Mouse (Mus musculus): ENCODE data around the gene Fam205a1. TPM values are rescaled to one million over a fixed set of nuclear protein-coding genes. Genes with fewer than 3 reads are reported as not detected.
"Not testable (repeated sequence)": the region's sequence is repeated elsewhere in the genome, so short reads cannot be mapped to it uniquely, and the experiment has no call there.

The Fam205a1 gene
- not detected for polyA plus RNA-seq (2017; shearing (Covaris generic))

DNA sequence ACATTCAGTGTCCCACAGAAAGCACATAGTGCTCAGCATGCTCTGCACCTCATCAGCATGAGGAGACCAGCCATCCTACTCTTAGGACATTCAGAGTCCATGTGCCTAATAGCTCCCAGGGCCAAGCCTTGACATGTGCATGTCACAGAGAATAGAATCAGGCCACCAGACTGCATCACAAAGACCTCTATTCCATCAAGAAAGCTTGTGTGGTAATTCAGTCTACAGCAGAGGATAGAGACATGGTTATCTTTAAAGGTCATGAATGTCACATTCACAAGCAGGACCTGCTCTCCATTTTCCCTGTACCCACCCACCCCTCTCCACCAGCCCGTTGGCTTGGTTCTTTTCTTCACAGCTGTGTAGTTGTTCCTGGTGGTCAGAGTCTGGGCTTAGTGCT lies at the start of gene Fam205a1:
Gene Fam205a1 (minus strand): TSS at position 101 of the 400 bp plus-strand sequence.
- not testable (repeated sequence) for ATAC-seq

DNA sequence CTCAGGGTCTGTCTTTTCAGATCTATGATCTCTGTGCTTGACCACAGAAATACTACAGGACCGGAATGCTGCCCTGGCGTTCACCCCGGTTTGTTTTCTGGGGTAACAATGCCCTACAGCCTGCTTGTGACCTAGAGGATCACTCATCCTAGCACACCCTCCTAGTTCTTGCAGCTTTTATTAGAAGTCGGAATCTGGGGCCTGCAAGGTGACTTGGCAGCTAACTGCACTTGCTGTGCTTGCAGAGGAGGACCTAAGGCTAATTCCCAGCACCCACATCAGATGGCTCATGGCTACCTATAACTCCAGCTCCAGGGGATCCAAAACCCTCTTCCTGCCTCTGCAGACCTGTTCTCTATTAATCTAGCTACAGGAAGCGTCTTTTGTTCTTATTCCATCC lies 49.0 kb upstream of the Fam205a1 start:
- ATAC-seq, result no peak

DNA sequence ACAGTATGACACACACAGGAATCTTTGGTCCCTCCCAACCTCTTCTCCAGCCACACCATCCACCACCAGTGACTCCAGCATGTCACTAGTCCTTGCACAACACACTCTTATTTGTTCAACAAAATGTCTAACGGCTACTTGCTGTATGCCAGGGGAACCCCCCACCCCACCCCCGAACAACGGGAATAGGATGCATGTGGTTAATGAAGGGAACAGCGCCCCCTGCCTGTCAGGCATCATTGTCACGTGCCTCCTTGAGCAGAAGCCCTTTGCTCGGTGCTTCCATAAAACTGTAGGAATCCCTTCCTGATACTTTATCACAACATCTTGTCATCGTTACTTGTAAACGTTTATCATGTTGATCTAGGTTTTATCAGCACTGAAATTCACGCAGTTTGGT lies 48.5 kb upstream of the Fam205a1 start:
- ATAC-seq, result no peak

DNA sequence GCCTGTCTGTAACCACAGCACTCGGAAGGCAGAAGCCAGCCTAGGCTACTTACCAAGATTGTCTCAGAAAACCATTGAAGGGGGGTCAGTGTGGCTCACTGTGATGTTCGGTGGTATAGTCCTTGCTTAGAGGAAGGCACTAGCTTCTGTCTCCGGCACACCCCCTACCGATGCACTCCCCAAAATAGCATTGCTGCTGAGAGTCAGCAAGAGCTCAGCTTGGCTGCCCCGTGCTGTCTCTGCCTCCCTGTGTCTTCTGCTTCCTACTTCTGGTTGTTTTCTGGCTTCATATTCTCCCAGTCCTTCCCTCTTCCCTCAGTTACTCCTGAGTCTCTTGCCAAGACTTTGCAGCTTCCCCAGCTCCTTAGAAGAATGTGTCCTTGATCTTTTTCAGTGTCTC lies 47.2 kb upstream of the Fam205a1 start:
- no peak for ATAC-seq

DNA sequence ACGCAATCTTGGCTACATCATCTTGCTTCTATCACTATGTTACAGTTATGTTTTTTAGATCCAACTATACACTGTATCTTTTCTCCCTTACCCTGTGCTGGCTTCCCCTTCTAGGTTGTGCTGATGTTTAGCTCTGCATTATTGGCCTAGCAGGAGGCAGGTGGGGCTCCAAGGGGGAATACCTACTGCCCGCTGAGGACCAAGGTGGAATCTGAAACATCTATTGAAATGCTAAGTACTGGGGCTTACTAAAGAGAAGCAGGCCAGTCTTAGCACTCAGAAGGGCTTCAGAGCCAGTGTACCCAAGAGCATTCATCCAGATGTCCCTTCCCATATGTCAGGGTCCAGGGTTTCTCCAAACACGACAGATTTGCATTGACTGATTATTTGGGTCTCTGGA lies 45.2 kb upstream of the Fam205a1 start:
- no peak for ATAC-seq

DNA sequence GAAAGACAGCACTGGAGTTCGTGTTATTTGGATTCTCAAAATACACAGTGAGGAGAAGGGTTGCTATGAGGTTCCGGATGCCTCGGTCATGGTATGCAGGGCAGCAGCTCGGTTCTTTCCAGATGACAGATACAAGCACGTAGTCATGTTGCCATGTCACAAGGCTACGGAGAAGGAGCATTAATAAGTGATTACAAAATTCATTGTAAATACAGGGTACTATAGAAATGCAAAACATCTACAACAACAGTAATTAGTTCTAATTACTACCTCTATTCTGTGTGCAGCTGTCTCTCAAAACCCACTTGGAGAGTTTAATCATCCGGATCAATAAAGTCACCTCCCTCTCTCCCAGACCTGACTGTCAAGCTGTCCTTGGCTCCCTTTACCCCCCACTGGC lies 41.4 kb upstream of the Fam205a1 start:
- ATAC-seq, result no peak

DNA sequence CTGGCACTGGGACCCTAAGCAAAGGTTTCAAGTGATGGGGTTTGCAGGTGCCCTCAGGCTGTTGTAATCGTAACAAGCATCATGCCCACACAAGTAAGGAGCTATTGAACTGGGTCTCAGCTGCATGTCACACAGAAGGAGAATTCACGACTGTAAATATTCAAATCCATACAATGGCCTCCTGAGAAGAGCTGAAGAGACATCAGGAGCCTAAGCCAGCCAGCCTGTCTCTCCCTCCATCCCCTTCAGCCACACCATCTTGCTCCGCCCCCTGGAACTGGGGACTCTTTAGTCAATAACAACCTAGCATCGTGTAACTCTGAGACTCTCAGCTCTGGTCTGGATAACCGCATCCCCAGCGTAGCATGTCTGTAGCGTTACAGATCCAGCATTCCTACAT lies 37.5 kb upstream of the Fam205a1 start:
- no peak for ATAC-seq

DNA sequence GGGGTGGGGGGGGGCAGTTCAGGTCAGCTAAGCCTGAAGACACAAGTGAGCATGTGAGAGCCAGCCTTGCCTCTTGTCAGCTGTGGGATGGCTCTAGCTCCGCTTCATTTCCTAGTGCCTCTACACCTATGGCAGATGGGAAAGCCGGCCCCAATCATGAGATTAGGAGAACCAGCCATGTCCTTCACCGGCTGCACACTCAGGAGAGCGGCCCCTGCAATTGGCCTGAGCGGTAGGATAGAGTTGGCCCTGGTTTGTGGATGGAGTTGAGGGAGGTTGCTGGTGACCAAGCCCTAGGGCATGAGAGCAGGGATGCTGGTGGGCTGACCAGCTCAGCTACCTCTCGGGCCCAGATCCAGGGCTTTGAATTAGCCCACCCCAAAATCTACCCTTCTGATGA lies 35.1 kb upstream of the Fam205a1 start:
- no peak for ATAC-seq

DNA sequence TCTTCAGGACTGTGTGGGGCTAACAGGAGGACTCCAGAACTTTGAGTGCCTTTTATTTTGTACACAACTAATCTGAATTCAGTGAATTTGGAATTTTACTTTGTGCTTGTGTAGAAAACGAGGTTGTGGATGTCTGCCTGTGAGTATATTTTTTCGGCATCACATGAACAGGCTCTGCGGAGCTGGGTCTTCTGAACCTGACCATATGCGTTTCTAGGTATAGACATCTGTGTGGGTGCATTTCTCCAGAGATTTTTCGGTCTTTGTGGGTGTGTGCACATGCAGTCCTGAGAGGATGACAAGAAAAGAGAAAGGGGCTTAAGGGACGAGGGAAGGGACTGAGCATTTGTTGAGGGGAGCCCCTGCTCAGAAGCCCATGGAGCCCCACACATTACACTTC lies 33.2 kb upstream of the Fam205a1 start:
- no peak for ATAC-seq

DNA sequence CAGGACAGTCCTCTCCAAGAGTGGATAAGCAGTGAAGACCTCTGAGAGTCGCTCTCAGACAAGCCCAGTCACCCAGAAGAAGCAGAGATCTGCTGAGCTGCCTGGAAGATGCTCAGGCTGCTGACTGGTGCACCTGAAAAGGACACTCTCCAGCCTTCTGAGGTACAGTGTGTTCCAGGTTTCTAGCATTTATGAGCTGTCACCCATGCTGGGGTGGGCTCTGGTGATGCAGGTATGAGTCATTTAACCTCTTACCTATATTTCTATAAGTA lies 26.9 kb upstream of the Fam205a1 start:
- no peak for ATAC-seq

DNA sequence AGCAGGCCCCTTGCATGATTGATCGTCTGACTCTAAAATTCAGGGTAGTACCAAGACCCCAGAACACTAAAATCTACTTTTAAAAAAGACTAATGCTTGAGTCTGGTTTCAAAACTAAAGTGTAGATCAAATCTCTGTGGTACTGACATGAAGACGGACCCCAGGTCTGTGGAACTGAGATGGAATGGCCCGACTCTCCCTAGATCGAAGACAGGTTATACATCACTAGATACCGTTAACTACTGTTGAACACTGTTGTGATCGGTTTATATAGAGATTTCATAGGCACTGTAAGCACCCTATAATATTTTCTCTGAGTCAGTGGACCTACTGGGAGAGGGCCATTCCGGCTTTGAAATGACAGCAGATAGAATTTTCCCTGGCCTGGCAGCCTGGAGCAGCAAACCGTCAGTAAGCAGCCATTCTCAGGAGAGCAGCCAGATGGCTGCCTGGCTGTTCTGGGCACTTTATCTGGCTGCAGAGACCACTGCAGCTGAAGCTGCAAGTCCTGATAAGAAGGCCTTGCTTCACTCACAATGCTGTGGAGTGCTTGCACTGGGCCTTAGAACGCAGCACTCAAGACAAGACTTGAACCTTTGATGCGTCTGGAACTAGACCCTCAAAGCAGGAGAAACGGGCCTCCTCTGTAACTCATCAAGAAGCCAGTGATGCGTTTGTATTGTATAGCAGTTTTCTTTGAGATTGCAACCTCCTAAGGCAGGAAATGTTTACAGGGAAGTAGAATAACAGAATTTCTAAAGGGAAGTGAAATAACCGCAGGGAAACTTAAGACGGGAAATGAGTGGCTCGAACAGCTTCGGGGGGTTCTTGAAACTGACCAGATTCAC lies 26.4 kb upstream of the Fam205a1 start:
- ATAC-seq, result no peak

DNA sequence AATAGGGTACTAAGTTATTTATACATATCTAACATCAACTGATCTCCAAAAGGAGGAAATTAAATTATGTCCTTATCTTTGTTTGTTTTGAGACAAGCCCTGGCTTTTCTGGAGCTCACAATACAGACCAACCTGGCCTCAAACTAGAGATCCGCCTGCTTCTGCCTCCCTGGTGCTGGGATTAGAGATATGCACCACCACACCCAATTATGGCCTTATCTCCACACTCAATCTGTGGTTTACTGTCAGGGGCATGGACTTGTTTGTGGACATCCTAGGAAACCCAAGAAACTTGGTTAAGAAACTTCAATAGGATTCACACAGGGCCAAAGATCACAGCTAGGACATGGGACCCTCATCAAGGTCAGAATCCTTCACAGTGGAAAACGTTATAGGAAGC lies 24.0 kb upstream of the Fam205a1 start:
- no peak for ATAC-seq

DNA sequence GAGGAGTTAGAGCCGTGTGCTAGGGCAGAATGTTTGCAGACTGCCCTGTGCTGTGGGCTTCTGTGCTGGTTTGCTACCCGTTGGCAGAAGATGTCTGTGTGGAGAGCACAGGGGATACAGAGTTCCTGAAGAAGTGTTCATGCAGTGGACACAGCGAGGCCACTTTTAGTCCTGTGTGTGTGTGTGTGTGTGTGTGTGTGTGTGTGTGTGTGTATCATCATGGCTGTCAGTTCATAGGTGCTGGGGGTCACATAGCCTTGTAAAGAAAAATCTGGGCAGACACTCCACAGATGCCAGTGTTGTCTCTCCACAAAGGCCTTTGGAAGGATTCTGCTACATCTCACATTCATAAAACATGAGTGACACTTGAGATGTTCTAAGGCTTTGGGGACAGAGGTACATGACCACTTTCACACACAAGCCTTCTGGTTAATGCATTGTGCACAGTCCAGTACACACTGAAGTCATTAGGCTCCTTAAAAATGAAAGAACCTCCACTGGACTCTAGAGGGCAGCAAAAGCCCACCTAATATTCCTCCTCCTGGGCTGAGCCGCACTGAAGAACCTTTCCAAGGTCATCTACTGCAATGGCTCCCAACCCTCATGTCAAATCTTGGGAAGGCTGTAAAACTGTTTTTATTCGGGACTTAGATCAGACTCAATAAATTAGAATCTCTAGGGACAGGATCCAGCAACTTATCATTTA lies 23.1 kb upstream of the Fam205a1 start:
- no peak for ATAC-seq

DNA sequence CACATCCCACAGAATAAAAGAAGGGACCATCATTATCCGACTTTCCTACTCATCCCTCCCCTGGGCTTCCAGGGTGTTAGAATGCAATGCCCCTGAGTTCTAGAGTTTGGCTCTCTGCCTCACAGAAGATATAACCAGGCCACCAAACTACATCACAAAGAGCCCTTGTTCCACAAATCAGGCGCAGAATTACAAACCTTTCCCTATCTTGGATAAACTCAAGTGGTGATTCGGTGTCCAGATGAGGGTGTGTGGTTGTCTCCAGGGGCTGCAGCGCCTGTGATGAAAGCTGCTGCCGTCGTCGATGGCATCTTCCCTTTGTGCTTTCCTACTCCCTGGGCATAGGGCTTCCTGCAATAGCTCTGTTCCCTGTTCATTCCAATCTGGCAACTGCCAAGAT lies 20.4 kb upstream of the Fam205a1 start, which contains the start of gene Fam205c:
Gene Fam205c (minus strand): TSS at position 101 of the 400 bp plus-strand sequence.
- no peak for ATAC-seq

DNA sequence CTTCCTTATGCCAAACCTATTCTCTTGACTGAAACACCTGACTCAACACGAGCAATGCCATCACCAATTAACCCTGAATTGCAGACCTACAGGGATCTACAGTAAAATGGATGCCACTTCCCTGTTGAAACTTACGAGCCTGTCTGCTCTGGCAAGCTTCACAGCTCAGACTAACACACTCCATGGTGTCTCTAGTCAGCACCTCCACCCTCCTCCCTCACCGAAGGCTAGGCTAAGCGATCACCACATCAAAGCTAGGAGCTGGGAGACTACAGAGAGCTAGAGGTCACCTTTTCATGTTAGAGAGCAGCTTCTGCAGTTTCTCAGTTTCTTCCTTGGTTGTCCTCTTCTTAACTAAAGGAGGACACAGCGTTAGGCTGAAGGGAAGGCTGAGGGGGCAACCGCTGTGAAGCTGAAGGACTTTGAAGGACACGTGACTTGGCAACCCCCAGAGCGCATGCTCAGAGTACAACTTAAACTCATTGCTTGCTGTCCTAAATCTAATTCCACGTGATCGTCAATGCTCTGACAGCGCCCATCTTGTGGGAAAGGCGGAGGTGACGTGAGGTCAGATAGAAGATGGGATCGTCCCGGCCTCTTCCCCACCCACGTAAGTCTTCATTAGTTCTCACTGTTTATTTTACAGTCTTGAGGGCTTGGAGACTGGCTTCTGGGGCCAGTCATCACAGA lies 19.2 kb upstream of the Fam205a1 start:
- ATAC-seq, result no peak

DNA sequence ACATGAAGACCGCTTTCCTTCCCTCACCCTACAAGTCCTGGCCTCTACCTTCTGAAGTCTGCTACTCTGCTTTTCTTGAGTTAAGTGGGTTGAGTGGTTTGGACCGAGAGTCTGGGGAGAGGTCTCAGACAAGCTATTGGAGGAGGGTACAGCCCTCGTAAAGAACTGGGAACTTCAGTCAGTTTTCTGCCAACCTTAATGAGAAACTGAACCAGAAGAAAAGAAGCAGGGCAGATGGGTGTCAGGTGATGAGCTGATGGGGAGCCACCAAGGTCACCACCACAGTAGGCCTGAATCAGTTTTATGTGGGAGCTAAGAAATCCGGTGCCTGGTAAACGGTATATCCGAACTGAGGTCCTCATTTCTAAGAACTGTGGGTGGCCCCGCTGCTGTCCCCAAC lies 18.5 kb upstream of the Fam205a1 start:
- no peak for ATAC-seq

DNA sequence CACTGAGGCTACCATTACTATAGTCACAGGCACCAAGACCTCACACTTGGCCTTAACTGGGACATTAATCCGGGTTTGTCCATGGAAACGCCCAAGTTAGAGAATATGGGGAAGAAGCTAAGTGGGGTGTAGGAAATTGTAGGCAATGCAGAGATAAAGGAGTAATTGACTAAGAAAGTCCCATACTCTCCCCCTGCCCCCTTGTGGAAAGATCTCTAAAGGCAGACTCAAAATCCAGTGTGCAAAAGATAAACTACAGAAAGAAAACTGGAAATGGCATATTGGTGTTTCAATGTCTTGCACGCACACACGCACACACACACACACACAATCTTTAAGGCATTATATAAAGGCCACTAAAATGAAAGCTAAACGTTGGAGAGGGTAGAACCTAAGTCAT lies 17.1 kb upstream of the Fam205a1 start:
- no peak for ATAC-seq

DNA sequence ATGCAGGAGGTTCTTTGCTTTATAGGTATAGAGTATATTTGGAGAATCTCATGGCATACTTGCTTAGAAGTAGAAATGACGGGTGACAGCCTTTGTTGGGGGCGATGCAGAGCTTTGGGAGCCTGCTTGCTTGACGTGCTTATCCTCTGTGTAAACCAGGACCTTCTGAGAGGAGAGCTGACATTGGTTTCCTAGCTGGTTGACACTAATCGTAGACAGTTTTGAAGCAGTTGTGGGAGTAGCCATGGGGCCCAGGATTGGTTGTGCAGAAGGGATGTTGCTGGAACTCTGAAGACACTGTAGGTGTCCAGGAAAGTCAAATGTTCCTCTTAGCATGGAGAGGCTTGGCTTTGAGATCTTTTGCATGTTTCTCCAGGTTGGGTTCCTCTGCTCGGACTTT lies 14.5 kb upstream of the Fam205a1 start:
- no peak for ATAC-seq

DNA sequence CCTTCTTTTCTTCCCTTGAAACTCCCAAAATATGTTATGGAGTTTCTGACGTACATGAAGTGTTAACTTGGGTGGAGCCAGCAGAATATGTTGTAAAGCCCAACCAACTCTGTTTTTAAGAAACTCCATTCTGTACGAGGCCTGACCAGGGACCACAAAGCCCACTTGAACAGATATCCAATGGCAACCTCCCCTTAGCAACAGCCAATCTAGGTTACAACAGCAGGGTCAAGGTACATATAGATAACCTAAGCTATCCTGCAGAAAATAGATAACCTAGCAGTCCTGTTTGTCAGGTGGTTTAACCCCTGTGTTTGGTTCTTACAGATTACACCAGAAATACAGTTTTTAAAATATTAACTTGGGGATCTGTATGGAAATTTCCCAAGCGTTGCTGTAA lies 13.7 kb upstream of the Fam205a1 start:
- ATAC-seq, result no peak

DNA sequence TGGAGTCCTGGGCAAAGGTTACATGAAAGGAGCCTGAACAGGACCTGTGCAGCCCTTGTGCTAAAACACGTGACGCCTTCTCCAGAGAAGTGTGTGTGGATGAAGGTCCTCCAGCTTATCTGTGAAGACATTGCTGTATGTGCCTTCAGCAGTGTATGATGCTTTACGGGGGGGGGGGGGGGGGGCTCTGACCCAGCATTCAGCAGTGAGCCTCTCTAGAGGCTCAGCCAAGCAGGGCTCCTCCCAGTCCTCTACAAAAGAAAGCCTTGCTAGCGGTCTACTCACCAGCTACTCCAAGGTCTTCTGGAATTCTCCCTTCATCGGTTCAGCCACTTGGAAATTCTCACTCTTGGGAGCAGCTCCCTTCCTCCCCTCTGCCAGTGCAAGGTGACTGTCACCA lies 9.8 kb upstream of the Fam205a1 start:
- not testable (repeated sequence) for ATAC-seq

DNA sequence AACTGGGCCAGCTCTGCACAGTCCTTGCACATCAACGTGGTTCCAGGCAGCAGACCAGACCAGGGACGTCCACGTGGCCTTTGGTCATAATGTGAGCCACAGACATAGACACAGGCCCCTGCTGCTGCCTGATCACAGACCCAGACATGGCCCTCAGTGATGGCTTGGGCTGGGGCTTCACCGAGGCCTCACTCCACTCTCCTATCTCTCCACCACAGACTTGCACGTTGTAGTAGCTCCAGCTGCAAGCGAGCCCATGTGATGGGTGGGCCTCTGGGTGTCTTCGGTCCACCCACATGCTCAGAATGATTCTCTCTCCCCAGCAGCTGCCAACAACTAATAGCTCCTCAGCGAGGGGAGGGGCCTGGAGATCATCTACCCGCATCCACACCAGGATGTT lies 6.8 kb upstream of the Fam205a1 start:
- ATAC-seq, result not testable (repeated sequence)

DNA sequence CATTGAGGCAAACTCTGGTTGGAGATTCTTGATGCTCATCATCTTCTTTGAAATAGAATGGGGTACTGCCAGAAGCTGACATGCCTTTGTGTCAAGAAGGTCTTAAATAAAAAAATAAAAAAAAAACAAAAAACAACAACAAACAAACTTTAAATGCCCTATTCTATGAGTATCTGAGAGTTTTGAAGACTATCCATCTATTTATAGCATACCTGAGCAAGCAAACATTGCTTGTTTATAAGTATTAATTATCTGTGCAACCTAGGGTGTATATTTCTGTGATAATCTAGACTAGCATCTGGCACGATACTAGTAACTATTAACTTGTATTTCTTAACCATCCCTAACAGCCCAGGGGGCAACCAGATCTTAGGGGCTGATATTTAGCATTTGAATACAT lies 3.0 kb upstream of the Fam205a1 start, which contains the start of gene Gm12394:
Gene Gm12394 (minus strand): TSS at position 101 of the 400 bp plus-strand sequence.
- ATAC-seq, result not testable (repeated sequence)
